Mouse (Mus musculus): Measurements from ENCODE around the gene Dnm1. TPM values are rescaled to one million over a fixed set of nuclear protein-coding genes. Genes with fewer than 3 reads are reported as not detected.

The Dnm1 gene
- total and polyA plus RNA-seq, 2 experiments: 0.09 to 0.60 TPM

DNA sequence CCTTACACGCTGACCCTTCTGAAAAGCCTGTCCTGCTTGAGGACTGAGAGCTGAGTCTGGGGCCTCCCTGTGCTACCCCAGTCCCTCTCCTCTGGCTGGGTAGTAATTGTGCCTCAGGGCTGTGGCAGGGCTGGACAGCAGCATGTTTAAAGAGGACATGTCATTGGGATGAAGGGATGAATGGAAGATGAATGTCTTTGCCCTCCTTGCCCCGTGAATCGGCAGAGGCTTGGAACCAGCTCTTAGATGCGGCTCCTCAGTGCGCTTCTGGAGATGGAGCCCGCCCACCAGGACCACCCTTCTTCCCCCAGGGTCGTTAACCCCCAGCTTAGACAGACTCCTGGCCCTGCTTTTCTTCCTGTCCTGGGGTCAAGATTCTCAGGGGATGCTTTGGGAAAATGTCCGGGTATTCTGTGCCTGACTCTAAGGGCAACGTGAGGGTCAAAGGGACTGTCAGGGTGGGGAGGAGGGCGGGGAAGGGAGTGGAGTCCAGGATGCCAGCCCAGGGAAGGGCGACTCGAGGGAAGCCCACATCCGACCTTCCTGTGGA is 24.2 kb downstream of the Dnm1 start:
- DNase-seq (ENCODE audit: extremely low read depth, low read depth, low spot score): no peak
- Histone ChIP-seq H3K27me3 (ENCODE audit: control insufficient read depth, insufficient read depth, low read length) (no peaks in the 10 kb centered on the region), H3K4me3 (ENCODE audit: insufficient read depth, low read depth, low read length) (no peak overlapping the region), H3K27ac (replicated peaks; ENCODE audit: insufficient read depth, low read depth, low read length) (no peak overlapping the region), H3K36me3 (ENCODE audit: control insufficient read depth, insufficient read depth, low read length) (no peaks in the 10 kb centered on the region), H3K9ac (ENCODE audit: low read depth, low read length) (no peak overlapping the region), H3K79me2 (ENCODE audit: control insufficient read depth, insufficient read depth, low read length) (no peaks in the 10 kb centered on the region), H3K4me1 (ENCODE audit: control insufficient read depth, insufficient read depth, low read length) (no peaks in the 10 kb centered on the region)
- TF ChIP-seq CTCF (IDR thresholded peaks at IDR 0.05; ENCODE audit: low read depth, low read length) (no peak), POLR2A (IDR thresholded peaks at IDR 0.05; ENCODE audit: extremely low read depth, insufficient read depth, low read length) (no peak)
- WGBS: 71% methylated on average over 13 of the region's 13 CpGs

DNA sequence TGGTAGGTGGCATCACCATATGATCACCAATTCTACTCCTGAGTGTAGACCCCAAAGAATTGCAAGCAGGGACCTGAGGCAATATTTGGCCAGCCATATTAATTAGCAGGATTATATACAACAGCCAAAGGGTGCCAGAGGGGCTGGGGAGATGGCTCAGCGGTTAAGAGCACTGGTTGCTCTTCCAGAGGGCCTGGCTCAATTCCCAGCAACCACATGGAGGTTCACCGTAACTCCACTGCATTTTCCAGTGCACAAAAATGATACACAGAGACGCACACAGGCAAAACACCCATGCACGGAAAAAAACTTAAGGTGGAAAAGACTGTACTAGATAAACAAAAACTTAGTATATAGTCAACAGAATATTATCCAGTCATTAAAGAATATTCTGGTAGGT is 25.9 kb downstream of the Dnm1 start:
- Histone ChIP-seq H3K36me3 (ENCODE audit: control insufficient read depth, insufficient read depth, low read length) (no peaks in the 10 kb centered on the region), H3K4me1 (ENCODE audit: control insufficient read depth, insufficient read depth, low read length) (no peaks in the 10 kb centered on the region), H3K4me3 (ENCODE audit: insufficient read depth, low read depth, low read length) (no peak overlapping the region), H3K27ac (replicated peaks; ENCODE audit: insufficient read depth, low read depth, low read length) (no peak overlapping the region), H3K9ac (ENCODE audit: low read depth, low read length) (no peak overlapping the region), H3K27me3 (ENCODE audit: control insufficient read depth, insufficient read depth, low read length) (no peaks in the 10 kb centered on the region), H3K79me2 (ENCODE audit: control insufficient read depth, insufficient read depth, low read length) (no peaks in the 10 kb centered on the region)
- 83% methylated on average over 4 of the region's 4 CpGs for WGBS
- no peak for DNase-seq (ENCODE audit: extremely low read depth, low read depth, low spot score)
- TF ChIP-seq POLR2A (IDR thresholded peaks at IDR 0.05; ENCODE audit: extremely low read depth, insufficient read depth, low read length): no peak
- no peak for TF ChIP-seq CTCF (IDR thresholded peaks at IDR 0.05; ENCODE audit: low read depth, low read length)

DNA sequence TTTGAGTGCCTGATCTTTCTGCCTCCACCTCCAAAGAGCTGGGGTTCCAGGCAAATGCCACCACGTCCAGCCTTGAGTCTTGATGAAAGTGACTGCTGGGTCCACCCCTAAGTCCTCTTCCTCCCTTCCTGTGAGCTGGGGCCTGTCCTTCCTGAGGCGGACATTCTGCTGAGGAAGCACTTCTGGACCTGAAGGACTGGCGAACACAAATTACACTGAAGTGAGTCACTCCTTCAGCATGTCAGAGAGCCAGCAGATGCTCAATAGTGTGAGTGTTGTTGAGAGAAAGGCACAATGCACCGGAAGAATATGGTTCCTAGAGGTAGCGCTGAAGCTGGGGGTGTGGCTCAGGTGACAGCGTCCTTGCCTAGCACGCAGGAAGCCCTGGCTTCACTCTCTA is 27.8 kb downstream of the Dnm1 start:
- no peaks in the 10 kb centered on the region for H3K79me2 ChIP-seq (ENCODE audit: control insufficient read depth, insufficient read depth, low read length)
- TF ChIP-seq CTCF (IDR thresholded peaks at IDR 0.05; ENCODE audit: low read depth, low read length): no peak
- no peak for TF ChIP-seq POLR2A (IDR thresholded peaks at IDR 0.05; ENCODE audit: extremely low read depth, insufficient read depth, low read length)
- H3K9ac ChIP-seq (ENCODE audit: low read depth, low read length): no peak overlapping the region
- H3K4me3 ChIP-seq (ENCODE audit: insufficient read depth, low read depth, low read length): no peak overlapping the region
- no peaks in the 10 kb centered on the region for H3K36me3 ChIP-seq (ENCODE audit: control insufficient read depth, insufficient read depth, low read length)
- no peaks in the 10 kb centered on the region for H3K4me1 ChIP-seq (ENCODE audit: control insufficient read depth, insufficient read depth, low read length)
- 67% methylated on average over 7 of the region's 7 CpGs for WGBS
- no peak overlapping the region for H3K27ac ChIP-seq (replicated peaks; ENCODE audit: insufficient read depth, low read depth, low read length)
- no peaks in the 10 kb centered on the region for H3K27me3 ChIP-seq (ENCODE audit: control insufficient read depth, insufficient read depth, low read length)
- no peak for DNase-seq (ENCODE audit: extremely low read depth, low read depth, low spot score)

DNA sequence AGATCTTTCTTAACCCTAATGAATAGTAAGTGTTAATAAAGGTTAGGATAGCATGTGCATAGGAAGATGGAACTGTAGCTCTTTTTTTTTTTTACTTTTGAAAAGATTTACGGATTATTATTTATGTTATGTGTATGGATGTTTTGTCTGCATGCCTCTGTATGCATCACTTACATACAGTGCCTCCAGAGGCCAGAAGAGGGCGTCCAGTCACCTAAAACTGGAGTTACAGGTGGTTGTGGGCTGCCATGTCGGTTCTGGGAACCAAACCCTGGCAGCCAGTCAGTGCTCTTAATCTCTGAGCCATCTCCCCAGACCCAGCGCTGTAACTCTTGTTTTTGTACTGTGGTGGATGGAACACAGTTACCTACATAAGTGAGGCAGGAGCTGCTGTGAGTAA is 28.8 kb downstream of the Dnm1 start:
- no peak for TF ChIP-seq CTCF (IDR thresholded peaks at IDR 0.05; ENCODE audit: low read depth, low read length)
- no peak for TF ChIP-seq POLR2A (IDR thresholded peaks at IDR 0.05; ENCODE audit: extremely low read depth, insufficient read depth, low read length)
- Histone ChIP-seq H3K4me3 (ENCODE audit: insufficient read depth, low read depth, low read length) (no peak overlapping the region), H3K4me1 (ENCODE audit: control insufficient read depth, insufficient read depth, low read length) (no peaks in the 10 kb centered on the region), H3K27me3 (ENCODE audit: control insufficient read depth, insufficient read depth, low read length) (no peaks in the 10 kb centered on the region), H3K27ac (replicated peaks; ENCODE audit: insufficient read depth, low read depth, low read length) (no peak overlapping the region), H3K79me2 (ENCODE audit: control insufficient read depth, insufficient read depth, low read length) (no peaks in the 10 kb centered on the region), H3K36me3 (ENCODE audit: control insufficient read depth, insufficient read depth, low read length) (no peaks in the 10 kb centered on the region), H3K9ac (ENCODE audit: low read depth, low read length) (no peak overlapping the region)
- DNase-seq (ENCODE audit: extremely low read depth, low read depth, low spot score): no peak
- 72% methylated on average over 4 of the region's 4 CpGs for WGBS

DNA sequence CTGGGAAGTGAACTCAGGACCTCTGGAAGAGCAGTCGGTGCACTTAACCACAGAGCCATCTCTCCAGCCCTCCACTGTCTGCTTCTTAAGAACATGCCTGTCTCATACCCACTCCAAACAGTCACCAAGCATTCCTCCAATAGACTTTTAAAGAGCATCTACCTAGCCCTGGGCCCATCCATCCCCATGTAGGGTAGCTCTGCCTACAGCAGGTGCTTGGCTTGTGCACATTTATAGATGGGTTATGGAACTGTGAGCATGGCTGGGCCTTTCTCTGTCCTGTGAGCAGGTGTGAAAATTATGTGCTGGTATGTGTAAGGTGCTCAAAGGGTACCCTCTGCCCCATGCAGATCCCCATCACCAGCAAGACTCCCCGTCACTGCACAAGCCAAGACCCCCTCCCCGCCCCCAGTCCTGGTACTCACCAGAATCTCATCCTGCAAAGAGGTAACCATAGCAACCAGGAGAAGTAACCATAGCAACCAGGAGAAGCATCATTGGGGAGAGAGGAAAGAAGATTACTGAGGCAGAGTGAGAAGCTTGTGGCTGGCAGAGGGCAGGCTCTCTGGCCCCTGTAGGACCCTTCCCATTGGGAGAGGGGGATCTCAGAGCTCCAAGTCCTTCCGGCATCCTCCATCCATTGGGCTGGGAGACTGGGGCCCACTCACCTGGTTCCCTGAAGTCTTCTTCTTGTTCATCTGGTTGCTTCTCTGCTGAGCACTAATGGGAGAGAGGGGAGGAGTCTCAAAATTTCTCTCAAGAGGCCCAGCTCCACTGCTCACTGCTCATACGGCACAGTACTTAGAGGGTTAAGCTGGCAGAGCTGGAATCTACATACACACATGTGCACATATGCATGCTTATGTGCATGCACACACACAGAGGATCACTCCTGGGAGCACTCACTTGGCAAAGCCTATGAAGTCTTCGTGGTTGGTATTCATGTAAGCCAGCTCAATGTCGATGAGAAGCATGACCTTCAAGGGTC is 30.1 kb downstream of the Dnm1 start:
- no peak for DNase-seq (ENCODE audit: extremely low read depth, low read depth, low spot score)
- TF ChIP-seq POLR2A (IDR thresholded peaks at IDR 0.05; ENCODE audit: extremely low read depth, insufficient read depth, low read length): no peak
- TF ChIP-seq CTCF (IDR thresholded peaks at IDR 0.05; ENCODE audit: low read depth, low read length): no peak
- no peaks in the 10 kb centered on the region for H3K36me3 ChIP-seq (ENCODE audit: control insufficient read depth, insufficient read depth, low read length)
- no peaks in the 10 kb centered on the region for H3K4me1 ChIP-seq (ENCODE audit: control insufficient read depth, insufficient read depth, low read length)
- H3K79me2 ChIP-seq (ENCODE audit: control insufficient read depth, insufficient read depth, low read length): no peaks in the 10 kb centered on the region
- no peak overlapping the region for H3K4me3 ChIP-seq (ENCODE audit: insufficient read depth, low read depth, low read length)
- no peak overlapping the region for H3K9ac ChIP-seq (ENCODE audit: low read depth, low read length)
- 84% methylated on average over 7 of the region's 7 CpGs for WGBS
- no peak overlapping the region for H3K27ac ChIP-seq (replicated peaks; ENCODE audit: insufficient read depth, low read depth, low read length)
- H3K27me3 ChIP-seq (ENCODE audit: control insufficient read depth, insufficient read depth, low read length): no peaks in the 10 kb centered on the region
